Mouse (Mus musculus): ENCODE data around the gene Pirb.
A peak's percentile ranks its signal among the peaks of the same experiment; 100 is the strongest.

The Pirb gene

DNA sequence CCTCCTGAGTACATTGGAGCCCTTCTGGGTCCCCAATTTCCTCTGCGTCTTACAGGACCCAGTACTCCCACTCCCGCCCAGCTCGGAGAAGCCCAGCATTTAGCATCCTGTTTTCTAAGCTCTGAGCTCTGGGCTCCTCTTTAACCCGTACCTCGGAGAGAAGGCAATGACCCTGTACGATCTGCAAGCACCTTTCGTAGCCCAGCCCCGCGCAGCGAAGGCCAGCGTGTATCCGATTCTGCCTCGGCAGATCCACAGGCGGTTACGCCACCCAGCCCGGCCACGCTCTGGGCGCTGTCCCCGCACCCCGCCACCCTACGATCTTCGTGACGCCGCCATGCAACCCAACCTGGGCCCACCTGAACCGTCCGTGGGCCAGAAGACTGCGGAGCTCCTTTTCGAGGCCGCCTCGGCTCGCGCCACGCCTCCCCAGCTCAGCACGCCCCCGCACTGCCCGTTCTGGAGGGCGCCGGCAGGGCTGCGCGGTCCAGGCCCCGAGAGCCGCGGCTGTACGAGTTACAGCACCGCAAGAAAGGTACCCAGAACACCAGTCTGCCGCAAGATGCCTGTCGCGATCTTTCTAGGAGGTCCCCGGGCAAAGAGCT lies 27.7 kb downstream of the Pirb start, which contains the start of gene Tsen34:
Gene Tsen34, plus strand, starts transcription at position 482 of the 605 bp plus-strand sequence.
- DNase-seq (ENCODE audit: low read depth), result no peak

DNA sequence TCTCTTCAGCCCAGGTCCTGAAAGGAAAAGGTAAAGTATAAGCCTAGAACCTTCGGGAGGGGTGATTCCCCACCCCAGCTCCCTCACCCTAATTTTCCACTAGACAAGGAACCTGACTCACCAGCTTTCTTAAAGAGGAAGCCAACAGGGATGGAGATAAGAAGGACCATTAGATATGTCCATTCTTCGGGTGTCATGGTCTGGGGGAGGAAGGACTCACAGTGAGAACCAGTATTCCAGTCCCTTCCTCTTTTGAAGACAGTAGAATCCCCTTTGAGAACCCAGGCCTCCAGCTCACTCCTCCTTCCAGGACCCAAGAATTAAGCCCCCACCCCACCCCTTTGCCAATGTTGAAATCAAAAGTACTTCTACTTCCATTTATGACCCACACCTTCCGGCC lies 28.3 kb downstream of the Pirb start:
- DNase-seq (ENCODE audit: low read depth), result peak; percentile 78

DNA sequence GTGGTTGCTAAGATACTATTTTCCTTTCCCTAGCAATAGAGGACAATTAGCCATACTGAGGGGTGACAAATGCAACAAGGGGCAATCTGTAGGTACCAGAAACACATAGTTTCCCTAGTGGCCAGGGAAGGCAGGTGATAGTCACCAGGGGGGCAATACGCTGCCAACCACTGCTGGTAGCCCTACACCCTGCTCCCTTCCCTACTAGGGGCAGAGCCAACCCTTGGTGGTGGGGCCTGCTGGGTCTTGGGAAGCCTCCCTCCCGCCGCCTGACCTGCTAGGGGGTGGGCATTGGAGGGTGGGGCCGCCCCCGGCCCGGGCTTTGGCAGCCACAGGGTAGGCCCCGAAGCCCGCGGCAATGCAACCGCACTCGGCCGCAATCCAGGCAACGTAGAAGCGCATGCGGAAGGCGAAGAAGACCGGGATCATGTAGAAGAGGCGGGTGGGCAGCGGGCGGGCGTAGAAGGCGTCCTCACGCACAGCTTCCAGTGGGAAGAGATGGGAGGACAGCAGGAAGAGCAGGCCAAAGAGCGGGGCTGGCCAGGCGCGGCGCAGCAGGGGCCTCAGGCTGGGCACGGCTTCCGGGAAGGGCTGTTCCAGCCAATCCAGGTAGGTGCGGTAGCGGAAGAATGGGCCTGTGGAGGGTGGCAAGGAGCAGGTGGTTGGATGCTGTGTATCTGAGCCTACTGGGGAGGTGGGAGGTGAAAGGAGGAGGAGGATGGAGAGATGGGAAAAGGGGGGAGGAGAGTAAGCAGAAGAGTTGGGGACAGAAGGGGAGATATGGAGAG lies 34.6 kb downstream of the Pirb start:
- DNase-seq (ENCODE audit: low read depth), result no peak

DNA sequence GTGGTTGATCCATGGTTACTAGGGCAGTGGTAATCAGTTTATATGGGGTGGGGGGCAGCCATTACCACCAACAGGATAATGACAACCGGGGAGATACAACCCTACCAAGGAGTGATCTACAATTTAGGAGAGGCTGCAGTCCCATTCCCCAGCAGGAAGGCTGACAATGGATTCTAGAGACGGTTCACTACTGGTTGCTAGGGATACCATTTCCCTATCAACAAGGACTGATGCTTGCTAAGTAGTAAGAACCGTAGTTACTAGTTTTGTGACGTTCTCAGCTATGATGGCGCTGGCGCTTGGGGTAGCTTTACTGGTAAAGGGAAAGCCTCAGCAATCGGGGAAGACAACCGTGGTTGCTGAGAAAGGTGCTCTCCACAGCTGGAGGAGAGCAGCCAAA lies 35.5 kb downstream of the Pirb start:
- no peak for DNase-seq (ENCODE audit: low read depth)

DNA sequence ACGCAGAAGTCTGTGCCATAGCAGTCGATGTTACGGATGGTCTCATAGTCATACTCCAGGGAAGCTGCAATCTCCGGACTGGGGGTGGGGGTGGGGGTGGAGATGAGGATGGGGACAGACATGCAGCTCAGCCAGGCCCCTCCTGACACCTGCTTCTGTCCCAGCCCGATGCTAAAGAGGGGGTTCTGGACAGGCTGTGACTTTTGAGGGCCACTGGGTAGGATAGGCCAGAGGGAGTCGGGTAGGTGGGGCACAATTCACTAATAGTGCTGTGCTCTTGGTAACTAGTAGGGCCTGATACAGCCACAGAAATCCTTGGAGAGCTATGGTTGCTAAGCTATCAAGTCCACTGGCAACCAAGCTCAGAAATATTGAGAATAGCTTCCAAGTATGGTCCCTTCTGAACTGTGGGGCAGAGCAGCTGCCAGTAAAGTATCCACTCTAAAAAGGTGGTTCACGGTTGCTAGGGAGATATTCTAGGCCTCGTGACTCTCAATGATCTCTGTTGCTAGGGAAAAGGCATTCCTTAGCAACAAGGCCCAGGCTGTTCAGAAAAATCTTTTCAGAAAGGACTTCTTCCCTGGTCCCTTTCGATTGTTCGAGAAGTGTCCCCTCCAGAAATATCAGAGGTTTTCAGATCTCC lies 36.2 kb downstream of the Pirb start:
- no peak for DNase-seq (ENCODE audit: low read depth)

DNA sequence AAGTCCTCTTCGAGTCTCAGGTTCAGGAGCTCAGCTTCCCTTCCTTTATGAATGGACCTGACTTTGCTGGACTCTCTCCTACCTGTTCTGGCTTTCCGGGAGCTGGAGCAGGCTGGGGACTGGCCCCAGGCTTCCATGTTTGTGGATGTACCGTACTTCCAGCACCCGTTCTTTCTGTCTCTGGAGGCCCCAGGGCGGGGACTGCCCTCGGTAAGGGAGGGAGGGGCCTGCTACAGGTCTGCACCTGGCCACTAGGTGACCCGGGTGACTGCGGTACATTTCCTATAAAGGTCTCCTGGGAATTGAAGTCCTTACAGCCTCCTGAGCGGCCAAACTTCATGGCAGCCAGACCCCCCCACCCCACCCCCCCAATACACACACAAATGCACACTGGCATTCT lies 42.8 kb downstream of the Pirb start, which contains the start of gene Tmc4:
Gene Tmc4, minus strand, starts transcription at position 212 of the 400 bp plus-strand sequence.
- no peak for DNase-seq (ENCODE audit: low read depth)

DNA sequence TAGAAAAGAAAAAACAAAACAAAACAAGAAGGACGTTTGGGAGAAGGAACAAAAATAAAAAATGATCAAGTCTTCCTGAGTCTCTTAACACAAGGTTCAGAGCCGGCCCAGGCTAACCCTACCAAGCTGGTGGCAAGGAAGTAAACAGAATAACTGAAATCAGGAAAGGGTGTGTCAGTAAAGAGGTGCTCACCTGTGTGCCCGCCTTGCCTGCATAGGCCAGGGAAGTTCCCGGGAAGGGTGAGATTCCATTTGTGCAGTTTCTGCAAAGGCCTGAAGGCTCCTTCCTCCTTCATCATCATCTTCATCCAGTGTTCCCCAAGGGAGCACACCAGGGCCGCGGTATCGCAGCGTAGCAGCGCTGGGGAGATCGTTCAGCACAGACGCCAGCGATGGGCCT lies 43.8 kb downstream of the Pirb start:
- DNase-seq (ENCODE audit: low read depth), result no peak

DNA sequence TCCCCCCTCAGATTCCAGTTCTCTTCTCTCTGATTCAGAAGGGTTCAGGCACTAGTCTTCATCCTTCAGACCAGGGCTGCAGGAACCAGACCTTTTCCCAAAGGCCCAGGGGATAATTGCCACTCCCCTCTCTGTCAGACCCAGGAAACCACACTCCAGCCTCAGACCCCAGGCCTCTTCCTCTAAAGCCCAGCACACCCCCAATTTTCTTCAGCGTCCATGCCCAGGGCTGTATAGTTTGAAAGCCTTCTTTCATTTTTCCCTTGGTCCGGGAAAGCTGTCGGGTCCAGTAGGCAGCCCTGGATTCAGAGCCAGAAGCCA lies 45.0 kb downstream of the Pirb start:
- no peak for DNase-seq (ENCODE audit: low read depth)

DNA sequence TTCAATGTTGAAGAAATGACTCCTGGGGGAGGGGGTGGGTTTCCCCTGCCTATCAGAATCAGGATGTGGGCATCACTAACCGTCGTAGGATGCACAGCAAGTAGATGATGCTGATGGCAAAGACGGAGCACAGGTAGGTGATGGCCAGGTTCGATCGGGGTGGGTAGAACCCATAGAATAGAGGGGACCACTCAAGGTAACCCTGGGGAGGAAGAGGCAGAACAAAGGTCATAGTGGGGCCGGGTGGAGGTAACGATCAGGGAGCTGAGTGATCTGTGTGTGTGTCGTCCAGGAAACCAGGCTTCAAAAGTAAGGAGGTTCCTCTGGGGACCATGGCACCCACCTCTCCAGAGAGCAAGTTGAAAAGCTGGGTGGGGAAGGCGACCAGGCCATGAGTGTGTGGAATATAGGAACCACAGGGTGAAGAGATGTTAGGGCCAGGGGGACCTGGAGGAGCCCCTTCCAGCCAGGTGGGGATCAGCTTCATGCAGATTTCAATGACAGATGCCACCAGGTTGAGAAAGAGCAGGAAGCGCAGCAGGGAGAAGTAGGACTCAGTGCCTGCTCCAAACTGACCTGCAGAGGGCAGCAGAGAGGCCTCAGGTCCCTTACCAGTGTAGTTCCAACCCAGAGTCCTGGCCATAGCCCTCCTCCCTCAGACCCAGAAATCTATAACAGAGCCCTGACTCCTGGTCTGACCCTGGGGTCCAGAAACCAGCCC lies 45.5 kb downstream of the Pirb start:
- DNase-seq (ENCODE audit: low read depth), result peak; percentile 80

DNA sequence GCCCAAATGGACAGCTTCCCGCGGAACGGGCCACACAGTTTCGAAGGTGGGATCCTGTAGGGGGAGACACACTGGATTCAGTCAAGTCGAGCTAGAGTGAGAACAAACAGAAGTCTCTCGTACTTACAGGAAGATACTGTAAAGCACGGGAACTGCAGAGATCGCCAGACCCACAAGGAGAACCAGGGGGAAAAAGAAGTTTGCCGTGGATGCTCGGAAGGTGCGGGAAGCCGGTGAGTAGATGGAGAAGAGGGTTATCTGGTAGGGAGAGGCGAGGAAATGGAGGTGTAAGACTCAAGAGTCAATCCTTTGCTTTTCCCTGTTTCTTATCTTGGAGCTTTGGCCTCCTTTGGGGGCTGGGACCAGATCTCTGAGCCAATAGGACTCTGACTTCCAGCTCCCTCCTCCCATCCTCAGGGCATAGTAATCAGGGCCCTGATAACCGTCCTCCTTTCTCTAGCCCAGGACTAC lies 53.2 kb downstream of the Pirb start:
- peak; percentile 79 for DNase-seq (ENCODE audit: low read depth)

DNA sequence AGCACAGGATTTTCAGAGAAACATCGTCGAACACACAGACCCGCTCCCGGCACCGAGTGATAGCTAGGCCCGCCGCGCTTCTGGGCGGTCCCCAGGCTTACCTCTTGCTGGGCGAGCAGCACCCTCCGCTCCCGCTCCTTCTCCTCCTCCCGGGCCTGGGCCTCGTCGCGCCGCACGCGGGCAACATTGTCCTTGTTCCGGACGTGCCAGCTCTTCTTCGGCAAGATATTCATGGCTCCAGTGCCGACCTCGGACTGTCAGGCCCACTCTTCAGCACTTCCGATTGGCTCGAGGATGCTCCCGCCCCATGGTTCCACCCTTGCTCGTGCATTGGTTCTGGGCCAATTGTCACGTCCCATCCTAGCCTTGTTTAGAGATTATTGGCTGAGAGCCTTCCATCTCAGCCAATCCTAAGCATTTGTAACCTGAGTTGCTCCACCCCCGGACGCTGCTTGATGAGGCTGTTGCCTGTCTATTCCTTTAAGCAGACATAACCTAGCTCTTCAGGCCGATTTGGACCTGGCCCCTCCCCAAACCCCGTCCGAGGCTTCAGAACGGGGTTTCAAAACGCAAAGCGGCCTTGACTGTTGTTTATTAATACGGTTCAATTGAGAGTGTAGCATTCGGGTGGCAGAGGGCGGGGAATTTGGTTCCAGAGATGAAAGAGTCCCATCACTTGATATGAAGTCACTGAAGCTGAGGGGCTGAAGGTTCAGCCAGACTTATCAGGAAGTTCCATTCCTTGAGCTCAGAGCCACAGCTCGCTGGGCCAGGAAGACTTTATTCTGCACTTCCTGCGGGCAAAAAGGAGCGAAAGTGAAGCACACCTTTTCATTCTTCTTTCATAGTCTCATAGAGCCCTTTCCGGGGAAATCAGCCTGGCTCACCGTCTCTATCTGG lies 54.7 kb downstream of the Pirb start, which contains the start of gene Leng1:
Gene Leng1, minus strand, starts transcription at position 626 of the 900 bp plus-strand sequence.
- peak; percentile 99 for DNase-seq (ENCODE audit: low read depth)

DNA sequence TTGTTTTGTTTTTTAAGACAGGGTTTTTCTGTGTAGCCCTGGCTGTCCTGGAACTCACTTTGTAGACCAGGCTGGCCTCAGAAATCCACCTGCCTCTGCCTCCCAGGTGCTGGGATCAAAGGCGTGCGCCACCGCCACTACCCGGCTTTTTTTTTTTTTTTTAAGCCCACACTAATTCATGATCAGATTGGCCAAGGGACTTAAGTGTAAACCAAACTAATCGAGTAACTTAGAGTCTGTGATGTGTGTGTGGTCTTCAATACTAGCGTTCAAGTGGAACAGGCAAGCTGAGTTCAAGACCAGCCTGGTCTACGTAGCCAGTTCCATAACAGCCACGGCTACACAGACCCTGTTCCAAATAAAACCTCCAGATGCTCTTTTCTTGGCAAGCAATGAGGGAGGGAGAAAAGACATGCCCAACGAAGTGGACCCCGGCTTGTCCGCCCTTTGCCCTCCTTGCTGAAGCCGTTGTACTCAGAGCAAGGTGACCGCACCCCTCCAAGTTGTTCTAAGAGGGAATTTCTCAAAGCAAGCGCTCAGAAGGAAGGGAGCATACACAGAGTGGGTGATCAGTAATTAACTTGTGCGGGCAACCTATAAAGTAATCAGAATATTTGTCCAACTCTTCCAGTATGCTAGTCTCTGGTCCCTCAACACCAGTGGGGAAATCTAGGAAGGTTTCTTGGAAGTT lies 55.5 kb downstream of the Pirb start:
- DNase-seq (ENCODE audit: low read depth), result peak; percentile 55
